Mouse (Mus musculus) hindbrain, postnatal 0 days (tissue): ENCODE results near the gene Emc3. TPM values are rescaled to one million over a fixed set of nuclear protein-coding genes. Genes with fewer than 3 reads are reported as not detected.

Source experiments
- ATAC-seq: fragments of 200-750 bp; cut with Nextera tagmentation; 2 replicates; pipeline ENCODE4 v1.8.0; 2017; ENCODE audit warnings: mild to moderate bottlenecking, moderate TSS enrichment, moderate library complexity
- DNase-seq: peaks from one replicate; pipeline ENCODE4 v3.0.0-alpha.2; 2015; ENCODE audit warnings: low spot score
- H3K27ac ChIP-seq: fragments of 300-500 bp; sonication (generic); 2 replicates; pipeline ENCODE4 v1.5.1; 2014; ENCODE audit warnings: mild to moderate bottlenecking
- H3K27me3 ChIP-seq: fragments of 300-500 bp; sonication (generic); 2 replicates; pipeline ENCODE4 v1.6.1; 2014; ENCODE audit warnings: low read length, mixed read lengths; ENCODE audit not compliant: insufficient read depth
- H3K36me3 ChIP-seq: fragments of 300-500 bp; sonication (generic); 2 replicates; pipeline ENCODE4 v1.6.1; 2014; ENCODE audit warnings: low read length, mixed read lengths; ENCODE audit not compliant: insufficient read depth
- H3K4me1 ChIP-seq: fragments of 300-500 bp; sonication (generic); 2 replicates; pipeline ENCODE4 v1.6.1; 2014; ENCODE audit warnings: antibody characterized with exemption, low read length, mixed read lengths; ENCODE audit not compliant: insufficient read depth
- H3K4me2 ChIP-seq: fragments of 300-500 bp; sonication (generic); 2 replicates; pipeline ENCODE4 v1.6.1; 2014; ENCODE audit warnings: low read depth, mild to moderate bottlenecking, low read length, moderate library complexity, mixed read lengths
- H3K4me3 ChIP-seq: fragments of 300-500 bp; sonication (generic); 2 replicates; pipeline ENCODE4 v1.5.1; 2014; ENCODE audit warnings: low read length
- H3K9ac ChIP-seq: fragments of 300-500 bp; sonication (generic); replicated peaks from 2 replicates; pipeline ENCODE4 v1.6.1; 2014; ENCODE audit warnings: mild to moderate bottlenecking, low read length, moderate library complexity, mixed read lengths
- H3K9me3 ChIP-seq: fragments of 300-500 bp; sonication (generic); 2 replicates; pipeline ENCODE4 v1.6.1; 2016; ENCODE audit warnings: low read length, mixed read lengths
- CTCF ChIP-seq: IDR thresholded peaks from 2 replicates; pipeline ENCODE4 v1.5.1; 2016; ENCODE audit warnings: antibody characterized with exemption, control low read depth, low read depth
- WGBS: fragments of 180-500 bp; shearing (Covaris S2); extraction: QIAGEN DNeasy Blood & Tissue Kit; methylation state at CpG from one replicate; pipeline ENCODE4 v1.1.7; 2014; 5-methylcytosine and 5-hydroxymethylcytosine counted together
- polyA plus RNA-seq: library from polyadenylated mRNA; unstranded; fragments of >200 nt; fragmentation: Nextera tagmentation; extraction: Ambion mirVana; gene quantifications from 2 replicates; pipeline ENCODE4 v1.2.1, GENCODE M21; 2015
- total RNA-seq: library from RNA; depleted of rRNA; stranded (reverse); fragments of >200 nt; gene quantifications from 2 replicates; pipeline ENCODE4 v1.2.3, GENCODE M21; 2014

Emc3 gene
- total and polyA plus RNA-seq, 2 experiments from 2014 or later, result 81.0 to 120 TPM

GRCm38 (mm10) chr6:113483729-113484128, 47.7 kb downstream of the Emc3 start:
- Histone ChIP-seq H3K9me3 (no peaks in the 10 kb centered on the region), H3K4me1 (peaks cover 14% of the 10 kb centered on the region), H3K4me3 (peak overlapping the region; percentile 53), H3K36me3 (peaks cover 6% of the 10 kb centered on the region; the same call in 1 of the 2 replicates), H3K9ac (peak overlapping the region; percentile 75), H3K27ac (peak overlapping the region; percentile 96), H3K27me3 (no peaks in the 10 kb centered on the region), H3K4me2 (peak overlapping the region; percentile 84)
- TF ChIP-seq CTCF, result peak; percentile 26; the same call in 1 of the 2 replicates
- ATAC-seq (peak; percentile 28), DNase-seq (peak; percentile 60)
- WGBS, result 7% methylated on average over 10 of the region's 10 CpGs

- Histone ChIP-seq H3K9ac (peak within 1 kb of the TSS; percentile 75), H3K9me3 (no peaks in the 10 kb centered on the region), H3K36me3 (peaks cover under 1% of the 10 kb centered on the region; the same call in 1 of the 2 replicates), H3K4me2 (peak within 1 kb of the TSS; percentile 84), H3K27ac (peak within 1 kb of the TSS; percentile 96), H3K4me3 (peak within 1 kb of the TSS; percentile 53), H3K4me1 (peaks cover 14% of the 10 kb centered on the region), H3K27me3 (no peaks in the 10 kb centered on the region)
- ATAC-seq (peak; percentile 96), DNase-seq (peak; percentile 96)
- no peak for TF ChIP-seq CTCF
- WGBS, result 0% methylated on average over 26 of the region's 26 CpGs
Observed at GRCm38 (mm10) chr6:113483100-113483615, 48.3 kb downstream of the Emc3 start, which contains the start of gene Creld1. Gene Creld1, plus strand, starts transcription at chr6:113483297.

GRCm38 (mm10) chr6:113482477-113483099, 48.9 kb downstream of the Emc3 start:
- Histone ChIP-seq H3K27ac (peak overlapping the region; percentile 96), H3K36me3 (no peaks in the 10 kb centered on the region; the same call in 1 of the 2 replicates), H3K4me2 (peak overlapping the region; percentile 84), H3K9ac (peak overlapping the region; percentile 75), H3K4me1 (peaks cover 14% of the 10 kb centered on the region), H3K9me3 (no peaks in the 10 kb centered on the region), H3K27me3 (no peaks in the 10 kb centered on the region), H3K4me3 (peak overlapping the region; percentile 53)
- no peak for TF ChIP-seq CTCF
- 1% methylated on average over 64 of the region's 65 CpGs for WGBS
- DNase-seq (peak; percentile 61), ATAC-seq (peak; percentile 55)

GRCm38 (mm10) chr6:113480555-113481373, 50.7 kb downstream of the Emc3 start:
- Histone ChIP-seq H3K9ac (no peak overlapping the region), H3K36me3 (no peaks in the 10 kb centered on the region), H3K4me2 (no peak overlapping the region), H3K9me3 (no peaks in the 10 kb centered on the region), H3K27ac (no peak overlapping the region), H3K4me3 (no peak overlapping the region), H3K27me3 (no peaks in the 10 kb centered on the region), H3K4me1 (peaks cover 14% of the 10 kb centered on the region)
- DNase-seq, result no peak
- 52% methylated on average over 18 of the region's 18 CpGs for WGBS
- TF ChIP-seq CTCF, result no peak
- ATAC-seq, result no peak

GRCm38 (mm10) chr6:113478906-113479305, 52.5 kb downstream of the Emc3 start:
- no peak for ATAC-seq
- TF ChIP-seq CTCF, result no peak
- 72% methylated on average over 10 of the region's 10 CpGs for WGBS

GRCm38 (mm10) chr6:113477353-113477752, 54.1 kb downstream of the Emc3 start:
- Histone ChIP-seq H3K9me3 (no peaks in the 10 kb centered on the region), H3K4me2 (no peak overlapping the region), H3K4me1 (peaks cover 2% of the 10 kb centered on the region; the same call in 1 of the 2 replicates), H3K9ac (no peak overlapping the region), H3K27me3 (no peaks in the 10 kb centered on the region), H3K4me3 (no peak overlapping the region), H3K36me3 (no peaks in the 10 kb centered on the region), H3K27ac (no peak overlapping the region)
- no peak for DNase-seq
- no peak for TF ChIP-seq CTCF
- 39% methylated on average over 7 of the region's 7 CpGs for WGBS
- no peak for ATAC-seq

More at GRCm38 (mm10) chr6:113478906-113479305, 52.5 kb downstream of the Emc3 start:
- Histone ChIP-seq H3K4me2 (no peak overlapping the region), H3K9me3 (no peaks in the 10 kb centered on the region), H3K9ac (no peak overlapping the region), H3K36me3 (no peaks in the 10 kb centered on the region), H3K27me3 (no peaks in the 10 kb centered on the region), H3K4me1 (peaks cover 6% of the 10 kb centered on the region), H3K27ac (no peak overlapping the region), H3K4me3 (no peak overlapping the region)
- no peak for DNase-seq
